Mouse (Mus musculus) CH12.LX (cell line): ENCODE data around the gene Dpp6. TPM values are rescaled to one million over a fixed set of nuclear protein-coding genes. Genes with fewer than 3 reads are reported as not detected.

Experiments
- DNase-seq: peaks from one replicate; pipeline ENCODE4 v3.0.0-alpha.2; 2013; ENCODE audit errors: extremely low read depth
- H3K27ac ChIP-seq: 2 replicates; pipeline ENCODE4 v1.5.1; 2012; ENCODE audit warnings: low read depth, mild to moderate bottlenecking, control low read depth, moderate library complexity; ENCODE audit not compliant: insufficient read depth
- H3K27me3 ChIP-seq: replicated peaks from 2 replicates; pipeline ENCODE3; 2012; ENCODE audit warnings: inconsistent platforms
- H3K36me3 ChIP-seq, 2 experiments: replicated peaks in 1 of 2; 2 replicates each; pipeline versions ENCODE3 to v1.6.1; 2012; ENCODE audit warnings: inconsistent platforms in 1 of 2, low read length in 1 of 2, mild to moderate bottlenecking in 1 of 2, mixed read lengths in 1 of 2, moderate library complexity in 1 of 2; ENCODE audit not compliant: control insufficient read depth in 1 of 2, insufficient read depth in 1 of 2
- H3K4me1 ChIP-seq, 2 experiments: 2 replicates each; pipeline ENCODE4 v1.6.1; 2012; ENCODE audit warnings: inconsistent platforms in 1 of 2, moderate library complexity in 1 of 2; ENCODE audit not compliant: insufficient read depth in 2 of 2, control insufficient read depth in 1 of 2
- H3K4me2 ChIP-seq: 2 replicates; pipeline ENCODE4 v1.6.1; 2012; ENCODE audit warnings: low read depth, mild to moderate bottlenecking, control low read depth; ENCODE audit not compliant: poor library complexity, insufficient read depth, severe bottlenecking
- H3K4me3 ChIP-seq, 3 experiments: fragments of 150-350 bp in 1 of 3; sonication (generic) in 1 of 3; replicated peaks in 1 of 3; 2 replicates each; pipeline versions ENCODE3 to v1.5.1; 2011 to 2012; ENCODE audit warnings: low read depth in 2 of 3, low read length in 2 of 3, mild to moderate bottlenecking in 2 of 3, moderate library complexity in 2 of 3, control low read depth in 1 of 3, improper control_type of control experiment in 1 of 3, inconsistent platforms in 1 of 3, mixed read lengths in 1 of 3; ENCODE audit not compliant: poor library complexity in 1 of 3
- H3K79me2 ChIP-seq: replicated peaks from 2 replicates; pipeline ENCODE4 v1.6.1; 2012; ENCODE audit warnings: mild to moderate bottlenecking, moderate library complexity; ENCODE audit not compliant: control insufficient read depth, poor library complexity, insufficient read depth, severe bottlenecking; ENCODE audit errors: extremely low read depth
- H3K9ac ChIP-seq: 2 replicates; pipeline ENCODE4 v1.6.1; 2012; ENCODE audit warnings: low read depth, mild to moderate bottlenecking, control low read depth, moderate library complexity; ENCODE audit not compliant: insufficient read depth
- H3K9me3 ChIP-seq: replicated peaks from 2 replicates; pipeline ENCODE3; 2012; ENCODE audit warnings: low read length, inconsistent platforms, mixed read lengths
- CHD1 ChIP-seq: IDR thresholded peaks from 2 replicates; pipeline ENCODE4 v1.6.1; 2012; ENCODE audit warnings: low read depth, low read length, improper control_type of control experiment, inconsistent platforms
- CHD2 ChIP-seq: IDR thresholded peaks from 2 replicates; pipeline ENCODE4 v1.6.1; 2011; ENCODE audit warnings: low read length, improper control_type of control experiment
- E2F4 ChIP-seq: IDR thresholded peaks from 2 replicates; pipeline ENCODE4 v1.6.1; 2011; ENCODE audit warnings: low read depth, low read length, improper control_type of control experiment; ENCODE audit not compliant: insufficient replicate concordance
- ELF1 ChIP-seq: IDR thresholded peaks from 2 replicates; pipeline ENCODE4 v1.6.1; 2014; ENCODE audit warnings: low read depth, mild to moderate bottlenecking, inconsistent platforms, low read length, improper control_type of control experiment
- EP300 ChIP-seq: IDR thresholded peaks from 2 replicates; pipeline ENCODE4 v1.6.1; 2011; ENCODE audit warnings: low read length, improper control_type of control experiment
- ETS1 ChIP-seq: conservative IDR thresholded peaks from 2 replicates; pipeline ENCODE4 v1.6.1; 2012; ENCODE audit warnings: low read depth, mild to moderate bottlenecking, inconsistent platforms, low read length, improper control_type of control experiment, moderate library complexity
- GABPA ChIP-seq: IDR thresholded peaks from 2 replicates; pipeline ENCODE4 v1.6.1; 2012; ENCODE audit warnings: low read depth, low read length, improper control_type of control experiment, inconsistent platforms; ENCODE audit not compliant: insufficient replicate concordance
- HCFC1 ChIP-seq: IDR thresholded peaks from 2 replicates; pipeline ENCODE4 v1.6.1; 2012; ENCODE audit warnings: low read depth, mild to moderate bottlenecking, inconsistent platforms, low read length, improper control_type of control experiment
- IRF4 ChIP-seq: IDR thresholded peaks from 2 replicates; pipeline ENCODE4 v1.6.1; 2014; ENCODE audit warnings: low read depth, mild to moderate bottlenecking, inconsistent platforms, low read length, improper control_type of control experiment
- KAT2A ChIP-seq: IDR thresholded peaks from 2 replicates; pipeline ENCODE4 v1.6.1; 2012; ENCODE audit warnings: low read length, improper control_type of control experiment, inconsistent platforms; ENCODE audit not compliant: insufficient replicate concordance
- MAFK ChIP-seq: IDR thresholded peaks from 2 replicates; pipeline ENCODE4 v1.6.1; 2011; ENCODE audit warnings: low read length, improper control_type of control experiment; ENCODE audit not compliant: insufficient replicate concordance
- MAX ChIP-seq: IDR thresholded peaks from 2 replicates; pipeline ENCODE4 v1.6.1; 2011; ENCODE audit warnings: low read length, improper control_type of control experiment
- MAZ ChIP-seq: IDR thresholded peaks from 2 replicates; pipeline ENCODE4 v1.6.1; 2012; ENCODE audit warnings: low read depth, mild to moderate bottlenecking, inconsistent platforms, low read length, improper control_type of control experiment, moderate library complexity
- MEF2A ChIP-seq: IDR thresholded peaks from 2 replicates; pipeline ENCODE4 v1.6.1; 2014; ENCODE audit warnings: low read depth, mild to moderate bottlenecking, inconsistent platforms, low read length, improper control_type of control experiment, borderline replicate concordance
- MXI1 ChIP-seq: IDR thresholded peaks from 2 replicates; pipeline ENCODE4 v1.6.1; 2011; ENCODE audit warnings: mild to moderate bottlenecking, low read depth, low read length, improper control_type of control experiment
- MYC ChIP-seq: IDR thresholded peaks from 2 replicates; pipeline ENCODE4 v1.6.1; 2011; ENCODE audit warnings: low read depth, mild to moderate bottlenecking, improper control_type of control experiment, low read length
- NRF1 ChIP-seq: IDR thresholded peaks from 2 replicates; pipeline ENCODE4 v1.6.1; 2014; ENCODE audit warnings: low read depth, mild to moderate bottlenecking, inconsistent platforms, low read length, improper control_type of control experiment, moderate library complexity
- PAX5 ChIP-seq: IDR thresholded peaks from 2 replicates; pipeline ENCODE4 v1.6.1; 2012; ENCODE audit warnings: low read length, inconsistent platforms, mixed read lengths
- POLR2AphosphoS2 ChIP-seq: IDR thresholded peaks from 2 replicates; pipeline ENCODE4 v1.6.1; 2011; ENCODE audit warnings: low read depth, low read length, improper control_type of control experiment
- RAD21 ChIP-seq: IDR thresholded peaks from 2 replicates; pipeline ENCODE4 v1.6.1; 2011; ENCODE audit warnings: low read depth, mild to moderate bottlenecking, low read length, improper control_type of control experiment, moderate library complexity
- RCOR1 ChIP-seq: conservative IDR thresholded peaks from 2 replicates; pipeline ENCODE4 v1.6.1; 2012; ENCODE audit warnings: low read depth, mild to moderate bottlenecking, inconsistent platforms, low read length, improper control_type of control experiment
- TCF12 ChIP-seq: IDR thresholded peaks from 2 replicates; pipeline ENCODE4 v1.6.1; 2014; ENCODE audit warnings: low read depth, mild to moderate bottlenecking, inconsistent platforms, low read length, improper control_type of control experiment
- USF2 ChIP-seq: conservative IDR thresholded peaks from 2 replicates; pipeline ENCODE4 v1.6.1; 2011; ENCODE audit warnings: low read depth, low read length, improper control_type of control experiment
- ZKSCAN1 ChIP-seq: IDR thresholded peaks from 2 replicates; pipeline ENCODE4 v1.6.1; 2012; ENCODE audit warnings: low read depth, inconsistent platforms, low read length, improper control_type of control experiment, borderline replicate concordance
- ZMIZ1 ChIP-seq: IDR thresholded peaks from 2 replicates; pipeline ENCODE4 v1.6.1; 2012; ENCODE audit warnings: low read depth, mild to moderate bottlenecking, inconsistent platforms, low read length, improper control_type of control experiment
- dilution Hi-C: fragments of 300-500 bp; cut with MboI; formaldehyde crosslinking; loops from 2 replicates; pipeline ENCODE4 v1.14.3; 2020; ENCODE audit warnings: low sequenced_read_pairs; ENCODE audit not compliant: extremely low pct_unique_long_range_greater_than_20kb, extremely low pct_ligation_motif_present
- in situ Hi-C: fragments of 300-500 bp; cut with MboI; formaldehyde crosslinking; loops from 3 replicates; pipeline ENCODE4 v1.14.3; 2019; ENCODE audit warnings: low sequenced_read_pairs, low pct_ligation_motif_present, low pct_unique_long_range_greater_than_20kb, mixed read lengths
- polyA plus RNA-seq: library from polyadenylated mRNA; unstranded; fragments of >175 nt; gene quantifications from 2 replicates; pipeline ENCODE4 v1.2.1, GENCODE M21; 2012; ENCODE audit warnings: low read depth; ENCODE audit not compliant: insufficient read length
- total RNA-seq, 2 experiments: library from RNA; depleted of rRNA; stranded (reverse); fragments of 300-350 nt in 1 of 2; fragments of >200 nt in 1 of 2; gene quantifications; 2 replicates each; pipeline ENCODE4 v1.2.3; 2012 to 2014

The Dpp6 gene
- total and polyA plus RNA-seq, 3 experiments = not detected

DNA sequence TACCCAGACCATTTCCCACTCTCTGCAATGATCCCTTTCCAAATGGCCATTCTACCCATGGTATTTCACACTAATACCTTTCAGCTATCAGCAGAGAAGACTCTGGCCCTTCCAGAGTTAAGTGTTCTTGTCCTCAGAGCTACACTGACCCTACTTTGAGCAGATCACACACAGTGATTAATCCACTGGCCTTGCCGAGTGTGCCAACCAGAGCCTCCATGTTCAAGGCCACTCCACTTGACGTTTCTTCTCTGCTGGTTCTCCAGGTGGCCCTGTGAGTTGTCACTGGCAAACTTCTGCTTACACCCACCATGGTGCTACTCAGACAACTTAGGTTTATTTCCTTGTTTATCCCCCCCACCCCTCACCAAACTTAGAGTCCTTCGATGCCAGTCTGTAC lies 433.9 kb downstream of the Dpp6 start:
- DNase-seq = no peak
- dilution Hi-C loops (no loop called here), in situ Hi-C loops (no loop called here)
- no peak overlapping the region for H3K4me3 ChIP-seq
- no peak overlapping the region for H3K9ac ChIP-seq
- H3K9me3 ChIP-seq = peaks cover 40% of the 10 kb centered on the region
- H3K79me2 ChIP-seq = no peaks in the 10 kb centered on the region
- TF ChIP-seq POLR2AphosphoS2 = no peak
- TF ChIP-seq MXI1 = no peak
- TF ChIP-seq ELF1 = no peak
- no peak for TF ChIP-seq ZMIZ1
- TF ChIP-seq MAFK = no peak
- no peak for TF ChIP-seq IRF4
- TF ChIP-seq CHD1 = no peak
- no peak for TF ChIP-seq ZKSCAN1
- TF ChIP-seq RAD21 = no peak
- no peak for TF ChIP-seq PAX5
- TF ChIP-seq KAT2A = no peak
- no peak for TF ChIP-seq MAX
- H3K4me1 ChIP-seq = no peaks in the 10 kb centered on the region
- H3K27me3 ChIP-seq = no peaks in the 10 kb centered on the region
- H3K4me2 ChIP-seq = no peak overlapping the region
- H3K27ac ChIP-seq = no peak overlapping the region
- no peaks in the 10 kb centered on the region for H3K36me3 ChIP-seq

DNA sequence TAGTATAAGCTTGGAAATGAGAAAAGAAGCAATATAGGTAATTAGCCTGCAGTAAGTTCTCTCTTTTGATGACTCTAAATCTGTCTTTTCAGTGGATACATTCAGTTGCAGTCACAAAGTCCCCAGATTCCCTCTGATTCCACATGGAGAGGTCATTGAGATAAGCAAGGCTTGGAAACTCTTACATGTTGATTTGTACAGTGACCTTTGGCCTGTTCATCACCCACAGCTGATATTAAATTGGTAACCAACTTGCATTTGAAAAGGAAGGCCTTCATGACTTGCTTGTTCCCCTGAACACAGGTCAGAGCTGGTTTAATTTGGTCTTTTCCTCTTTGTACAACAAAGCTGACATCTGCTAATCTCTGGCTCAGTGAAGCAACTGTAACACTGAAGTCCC lies 434.4 kb downstream of the Dpp6 start:
- Histone ChIP-seq H3K36me3 (no peaks in the 10 kb centered on the region), H3K27ac (no peak overlapping the region), H3K9ac (no peak overlapping the region), H3K9me3 (peaks cover 40% of the 10 kb centered on the region), H3K4me3 (no peak overlapping the region), H3K4me2 (no peak overlapping the region), H3K27me3 (no peaks in the 10 kb centered on the region), H3K4me1 (no peaks in the 10 kb centered on the region), H3K79me2 (no peaks in the 10 kb centered on the region)
- no peak for TF ChIP-seq CHD2
- no peak for TF ChIP-seq KAT2A
- no peak for TF ChIP-seq EP300
- dilution Hi-C loops = no loop called here
- DNase-seq = no peak
- in situ Hi-C loops = no loop called here

DNA sequence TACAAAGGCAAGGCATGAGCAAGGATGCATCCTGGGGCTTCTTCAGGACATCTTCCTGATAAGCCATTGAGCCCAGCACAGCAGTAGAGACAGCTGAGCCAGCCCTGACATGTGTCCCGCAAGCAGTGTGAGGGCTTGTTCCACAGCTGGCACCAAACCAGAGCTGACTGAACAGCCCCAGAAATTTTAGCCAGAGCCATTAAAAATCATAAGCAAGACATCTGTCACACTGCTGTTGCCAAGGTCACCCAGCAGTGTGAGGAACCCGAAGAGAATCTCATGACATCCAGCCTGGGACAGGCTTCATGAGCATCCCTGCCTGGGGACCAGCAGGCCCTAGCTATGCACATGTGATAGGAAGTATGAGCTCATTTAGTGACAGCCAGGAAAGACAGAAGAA lies 438.2 kb downstream of the Dpp6 start:
- dilution Hi-C loops = no loop called here
- H3K9me3 ChIP-seq = peaks cover 35% of the 10 kb centered on the region
- TF ChIP-seq TCF12 (no peak), PAX5 (no peak), USF2 (no peak), EP300 (no peak), MAZ (no peak), MXI1 (no peak), ELF1 (no peak), MEF2A (no peak), HCFC1 (no peak), ETS1 (no peak), CHD2 (no peak), NRF1 (no peak), E2F4 (no peak), GABPA (no peak), RCOR1 (no peak), MYC (no peak), POLR2AphosphoS2 (no peak), MAX (no peak)
- TF ChIP-seq, all 38 proteins: peak for 0
- H3K4me3 ChIP-seq = no peak overlapping the region
- H3K79me2 ChIP-seq = no peaks in the 10 kb centered on the region
- H3K4me2 ChIP-seq = no peak overlapping the region
- no peaks in the 10 kb centered on the region for H3K36me3 ChIP-seq
- no peak for DNase-seq
- H3K9ac ChIP-seq = no peak overlapping the region
- H3K27ac ChIP-seq = no peak overlapping the region
- H3K27me3 ChIP-seq = no peaks in the 10 kb centered on the region
- H3K4me1 ChIP-seq = no peaks in the 10 kb centered on the region
- in situ Hi-C loops = no loop called here
